Mouse (Mus musculus): Measurements from ENCODE around the gene Megf11. TPM values are rescaled to one million over a fixed set of nuclear protein-coding genes. Genes with fewer than 3 reads are reported as not detected.

Megf11 gene
- polyA plus RNA-seq, 1 experiment from 2014 or later = 1.3 TPM

DNA sequence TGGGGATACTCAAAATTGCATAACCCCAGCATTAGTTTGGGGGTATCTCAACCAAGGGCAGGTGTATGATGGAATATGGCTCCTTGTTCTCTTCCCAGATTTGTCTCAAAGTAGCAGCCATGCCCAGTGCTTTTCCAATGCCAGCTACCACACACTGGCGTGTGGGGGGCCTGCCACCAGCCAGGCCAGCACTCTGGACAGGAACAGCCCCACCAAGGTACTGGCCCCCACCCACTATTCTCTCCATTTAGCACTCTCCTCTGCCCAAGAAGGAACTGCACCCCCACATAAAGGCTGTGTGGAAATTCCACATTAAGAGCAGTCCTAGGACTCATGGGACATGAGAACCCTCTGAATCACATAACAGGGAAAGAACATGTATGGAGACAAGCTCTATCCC is 309.8 kb downstream of the Megf11 start:
- ChIA-PET POLR2A (no interaction called here), CTCF (no interaction called here)
- no peak for DNase-seq (ENCODE audit: low read depth, low spot score)
- ATAC-seq = no peak
- no peak for TF ChIP-seq CTCF (IDR thresholded peaks at IDR 0.05)
- no peaks in the 10 kb centered on the region for H3K27me3 ChIP-seq
- in situ Hi-C loops (cut with MboI; ENCODE audit: low pct_unique_long_range_greater_than_20kb) = no loop called here

DNA sequence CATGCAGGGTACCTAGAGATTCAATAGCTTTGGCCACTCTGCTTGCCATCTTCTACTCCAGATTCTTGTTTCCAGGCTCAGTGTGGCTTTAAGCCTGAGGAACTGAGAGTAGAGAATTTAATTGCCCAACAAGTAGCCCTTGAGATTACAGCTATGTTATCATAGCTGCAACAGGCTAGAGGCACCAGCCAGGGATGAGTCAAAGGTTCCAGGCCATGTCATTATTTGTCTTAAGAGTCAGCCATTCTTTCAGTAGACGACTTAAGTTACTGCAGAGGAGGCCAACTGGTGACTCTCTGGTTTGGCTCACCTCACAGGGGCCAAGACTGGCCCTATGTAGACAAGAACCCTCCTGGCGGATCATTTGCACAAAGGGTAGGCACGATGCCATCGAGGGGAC is 311.0 kb downstream of the Megf11 start:
- in situ Hi-C loops (cut with MboI; ENCODE audit: low pct_unique_long_range_greater_than_20kb) = no loop called here
- TF ChIP-seq CTCF (IDR thresholded peaks at IDR 0.05) = no peak
- DNase-seq (ENCODE audit: low read depth, low spot score) (peak; percentile 62), ATAC-seq (no peak)
- CTCF ChIA-PET = no interaction called here
- POLR2A ChIA-PET = no interaction called here
- no peaks in the 10 kb centered on the region for H3K27me3 ChIP-seq

DNA sequence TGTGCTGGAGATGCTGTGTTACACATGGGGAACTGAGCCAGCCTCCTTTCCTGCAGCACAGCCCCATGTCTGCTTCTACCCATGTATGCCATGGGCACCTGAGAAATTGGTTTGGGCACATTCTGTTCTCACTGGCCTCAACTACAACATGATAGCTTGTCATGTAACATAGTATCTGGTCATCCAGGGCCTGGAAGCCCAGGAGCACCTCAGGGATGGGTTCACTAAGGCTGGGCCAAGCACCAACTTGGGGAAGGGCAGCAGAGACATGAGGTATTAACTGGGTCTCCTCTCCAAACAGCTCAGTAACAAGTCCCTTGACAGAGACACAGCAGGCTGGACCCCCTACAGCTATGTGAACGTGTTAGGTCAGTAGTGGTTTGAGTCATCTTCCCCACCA is 311.6 kb downstream of the Megf11 start:
- no peak for TF ChIP-seq CTCF (IDR thresholded peaks at IDR 0.05)
- ChIA-PET POLR2A (no interaction called here), CTCF (interaction anchor here (1.1 kb wide), 1 partner anchor 30 kb away, joined by 4 read pairs; no protein-coding TSS in a partner anchor)

GRCm38 (mm10) chr9:64697677-64698076 is 312.3 kb downstream of the Megf11 start:
- ATAC-seq (no peak), DNase-seq (ENCODE audit: low read depth, low spot score) (no peak)
- no peaks in the 10 kb centered on the region for H3K27me3 ChIP-seq
- in situ Hi-C loops (cut with MboI; ENCODE audit: low pct_unique_long_range_greater_than_20kb) = no loop called here
- ChIA-PET POLR2A (no interaction called here), CTCF (interaction anchor here (1.1 kb wide), 1 partner anchor 30 kb away, joined by 4 read pairs; no protein-coding TSS in a partner anchor)
- no peak for TF ChIP-seq CTCF (IDR thresholded peaks at IDR 0.05)

More for the DNA sequence above, 311.6 kb downstream of the Megf11 start:
- ATAC-seq (no peak), DNase-seq (ENCODE audit: low read depth, low spot score) (no peak)
- in situ Hi-C loops (cut with MboI; ENCODE audit: low pct_unique_long_range_greater_than_20kb) = no loop called here
- H3K27me3 ChIP-seq = no peaks in the 10 kb centered on the region

DNA sequence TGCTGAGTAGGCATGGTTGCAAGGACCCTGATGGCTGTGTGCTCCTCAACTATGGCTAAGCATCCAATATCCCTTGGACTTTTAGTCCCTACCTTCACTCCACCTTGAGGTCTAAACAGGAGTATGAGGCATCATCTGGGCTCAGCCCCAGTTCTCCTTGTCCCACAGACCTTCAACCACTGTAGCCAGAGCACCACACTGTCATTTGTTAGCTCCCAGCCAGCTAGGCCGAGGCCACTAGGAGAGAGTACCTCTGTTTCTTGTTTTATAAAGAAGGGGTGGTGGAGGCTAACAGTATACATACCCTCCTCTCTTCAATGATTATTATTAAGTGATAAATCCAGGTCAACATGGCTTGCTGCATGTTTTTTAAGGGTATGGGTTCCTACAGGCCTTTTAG is 313.2 kb downstream of the Megf11 start:
- no peak for TF ChIP-seq CTCF (IDR thresholded peaks at IDR 0.05)
- in situ Hi-C loops (cut with MboI; ENCODE audit: low pct_unique_long_range_greater_than_20kb) = no loop called here
- DNase-seq (ENCODE audit: low read depth, low spot score) = no peak
- ATAC-seq = no peak
- CTCF ChIA-PET = no interaction called here
- no peaks in the 10 kb centered on the region for H3K27me3 ChIP-seq
- POLR2A ChIA-PET = no interaction called here

GRCm38 (mm10) chr9:64700451-64701311 is 315.3 kb downstream of the Megf11 start:
- in situ Hi-C loops (cut with MboI; ENCODE audit: low pct_unique_long_range_greater_than_20kb) = no loop called here
- CTCF ChIA-PET = interaction anchor here (1.2 to 2.2 kb wide), 4 partner anchors 9 to 33 kb away, joined by 3 to 6 read pairs (median 4); no protein-coding TSS in a partner anchor
- POLR2A ChIA-PET = interaction anchor here (0.6 to 1.3 kb wide), 3 partner anchors 10 to 33 kb away, joined by 3 to 4 read pairs (median 4); no protein-coding TSS in a partner anchor
- no peak for ATAC-seq
- H3K27me3 ChIP-seq = no peaks in the 10 kb centered on the region
- peak; percentile 31 for DNase-seq (ENCODE audit: low read depth, low spot score)
- TF ChIP-seq CTCF (IDR thresholded peaks at IDR 0.05) = no peak

- ChIA-PET CTCF (interaction anchor here (1.4 to 2.2 kb wide), 3 partner anchors 14 to 32 kb away, joined by 3 to 6 read pairs (median 5); no protein-coding TSS in a partner anchor), POLR2A (interaction anchor here (0.8 kb wide), 1 partner anchor 34 kb away, joined by 3 read pairs; no protein-coding TSS in a partner anchor)
- ATAC-seq (peak; percentile 48), DNase-seq (ENCODE audit: low read depth, low spot score) (peak; percentile 89)
- no peaks in the 10 kb centered on the region for H3K27me3 ChIP-seq
- no peak for TF ChIP-seq CTCF (IDR thresholded peaks at IDR 0.05)
- in situ Hi-C loops (cut with MboI; ENCODE audit: low pct_unique_long_range_greater_than_20kb) = no loop called here
These were observed 316.2 kb downstream of the Megf11 start for GRCm38 (mm10) chr9:64701651-64702050.

GRCm38 (mm10) chr9:64702391-64702790 is 317.0 kb downstream of the Megf11 start:
- TF ChIP-seq CTCF (IDR thresholded peaks at IDR 0.05) = no peak
- in situ Hi-C loops (cut with MboI; ENCODE audit: low pct_unique_long_range_greater_than_20kb) = no loop called here
- no peaks in the 10 kb centered on the region for H3K27me3 ChIP-seq
- ChIA-PET POLR2A (no interaction called here), CTCF (interaction anchor here (1.4 kb wide), 1 partner anchor 16 kb away, joined by 4 read pairs; no protein-coding TSS in a partner anchor)
- ATAC-seq = no peak
- DNase-seq (ENCODE audit: low read depth, low spot score) = no peak

DNA sequence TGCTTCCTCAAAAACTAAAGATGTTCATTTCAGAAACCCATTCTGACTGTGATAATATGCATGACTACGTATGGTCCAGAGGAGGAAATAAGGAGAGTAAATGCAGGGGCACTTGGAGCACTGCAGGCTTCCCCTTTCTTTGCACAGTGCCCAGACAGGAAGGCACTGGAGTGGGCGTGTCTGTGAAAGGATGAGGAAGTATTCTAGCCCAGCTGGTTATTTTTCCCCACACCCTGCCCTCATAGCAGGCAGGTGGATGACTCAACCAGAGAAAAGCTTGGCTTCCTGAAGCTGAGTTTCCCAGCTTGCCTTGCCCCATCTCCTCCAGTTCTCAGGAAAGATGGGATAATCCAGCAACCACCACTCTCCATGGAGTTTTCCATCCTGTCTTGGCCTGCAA is 317.5 kb downstream of the Megf11 start:
- ChIA-PET POLR2A (interaction anchor here (1.2 kb wide), 1 partner anchor 15 kb away, joined by 3 read pairs; no protein-coding TSS in a partner anchor), CTCF (interaction anchor here (1.4 kb wide), 1 partner anchor 15 kb away, joined by 4 read pairs; no protein-coding TSS in a partner anchor)
- TF ChIP-seq CTCF (IDR thresholded peaks at IDR 0.05) = no peak
- no peaks in the 10 kb centered on the region for H3K27me3 ChIP-seq
- in situ Hi-C loops (cut with MboI; ENCODE audit: low pct_unique_long_range_greater_than_20kb) = no loop called here
- DNase-seq (ENCODE audit: low read depth, low spot score) (peak; percentile 17), ATAC-seq (no peak)

GRCm38 (mm10) chr9:64703420-64703965 is 318.1 kb downstream of the Megf11 start:
- no peak for TF ChIP-seq CTCF (IDR thresholded peaks at IDR 0.05)
- in situ Hi-C loops (cut with MboI; ENCODE audit: low pct_unique_long_range_greater_than_20kb) = no loop called here
- H3K27me3 ChIP-seq = no peaks in the 10 kb centered on the region
- ChIA-PET CTCF (interaction anchor here (1.4 to 1.5 kb wide), 2 partner anchors 10 to 15 kb away, joined by 4 to 5 read pairs; no protein-coding TSS in a partner anchor), POLR2A (interaction anchor here (1.2 kb wide), 1 partner anchor 14 kb away, joined by 3 read pairs; no protein-coding TSS in a partner anchor)
- DNase-seq (ENCODE audit: low read depth, low spot score) = no peak
- ATAC-seq = no peak

All from Patski (cell line).